Mouse (Mus musculus) E14TG2a.4 (cell line): Measurements from ENCODE around the gene Kcnk12.

Experiments
- H3K27me3 ChIP-seq: 2 replicates; pipeline ENCODE4 v1.6.1; 2014; ENCODE audit warnings: low read length, control low read depth; ENCODE audit not compliant: insufficient read depth
- H3K36me3 ChIP-seq: 2 replicates; pipeline ENCODE4 v1.6.1; 2014; ENCODE audit warnings: low read length, control low read depth; ENCODE audit not compliant: insufficient read depth
- H3K4me1 ChIP-seq: replicated peaks from 2 replicates; pipeline ENCODE4 v1.6.1; 2014; ENCODE audit warnings: low read depth, low read length, control low read depth
- H3K4me3 ChIP-seq: replicated peaks from 2 replicates; pipeline ENCODE4 v1.5.1; 2014; ENCODE audit warnings: mild to moderate bottlenecking, low read length
- H3K9me3 ChIP-seq: 2 replicates; pipeline ENCODE4 v1.6.1; 2014; ENCODE audit warnings: low read length, control low read depth
- CTCF ChIP-seq: conservative IDR thresholded peaks from 2 replicates; pipeline ENCODE4 v1.5.1; 2014; ENCODE audit warnings: low read length
- NANOG ChIP-seq: IDR thresholded peaks from 2 replicates; pipeline ENCODE4 v1.6.1; 2014; ENCODE audit warnings: borderline replicate concordance, low read length, mixed read lengths
- POU5F1 ChIP-seq: IDR thresholded peaks from 2 replicates; pipeline ENCODE4 v1.6.1; 2014; ENCODE audit warnings: low read length, borderline replicate concordance

The Kcnk12 gene

DNA sequence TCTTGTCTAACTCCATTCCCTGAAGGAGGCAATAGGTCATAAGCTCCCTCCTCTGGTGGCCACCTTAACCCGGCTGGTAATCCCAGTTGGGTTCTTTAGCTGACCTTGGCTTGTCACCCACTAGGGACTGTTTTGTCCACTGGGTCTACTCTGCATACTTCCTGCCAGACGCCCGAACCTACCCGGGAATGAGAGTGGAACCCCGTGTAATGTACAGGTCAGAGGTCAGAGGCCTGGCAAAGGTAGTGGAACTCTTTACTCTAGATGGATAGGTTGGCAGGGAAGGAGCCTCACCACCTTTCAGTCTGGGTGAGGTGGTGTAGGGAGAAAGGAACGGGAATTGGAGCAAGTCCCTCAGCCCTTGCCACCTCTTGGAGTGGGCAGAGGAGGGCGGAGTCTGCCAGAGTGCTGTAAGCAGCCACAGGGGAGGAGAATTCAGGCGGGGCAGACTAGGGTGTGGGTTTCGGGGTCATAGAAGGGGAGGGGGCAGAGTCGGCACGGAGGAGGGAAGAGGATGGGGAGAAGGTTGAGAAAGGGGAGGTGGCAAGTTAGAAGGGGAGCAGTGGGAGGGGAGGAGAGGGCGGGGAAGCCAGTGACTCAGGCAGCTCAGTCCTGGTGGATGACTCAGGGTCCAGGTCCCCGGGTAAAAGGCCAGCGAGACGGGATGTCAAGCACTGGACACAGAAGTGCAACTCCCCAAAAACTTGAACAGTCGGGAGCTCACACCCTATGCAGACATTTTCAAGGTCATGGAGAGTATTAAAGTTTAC, 98.6 kb downstream of the Kcnk12 start:
- Histone ChIP-seq H3K4me1 (peaks cover 84% of the 10 kb centered on the region), H3K27me3 (no peaks in the 10 kb centered on the region), H3K4me3 (peak overlapping the region; percentile 39), H3K9me3 (no peaks in the 10 kb centered on the region), H3K36me3 (peaks cover 98% of the 10 kb centered on the region)
- TF ChIP-seq POU5F1 (no peak), CTCF (no peak), NANOG (no peak)

DNA sequence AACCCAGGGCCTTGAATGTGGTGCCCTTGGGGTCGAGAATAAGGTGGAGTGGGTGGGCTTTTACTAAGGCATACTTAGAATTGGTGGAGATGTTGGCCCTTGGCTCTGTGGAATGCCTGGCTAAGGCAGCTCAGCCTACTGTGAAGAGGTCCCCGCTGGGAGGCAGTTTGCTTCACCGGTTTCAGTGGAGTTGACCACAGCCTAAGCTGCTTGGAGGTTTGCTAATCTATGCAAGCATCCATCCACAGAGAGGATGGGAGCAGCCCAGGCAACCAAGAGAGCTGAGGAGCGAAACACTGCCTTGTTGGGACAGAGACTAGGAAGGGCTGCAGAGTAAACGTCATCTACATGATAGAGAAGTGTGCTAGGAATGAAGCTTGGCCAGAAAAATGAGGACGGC, 101.0 kb downstream of the Kcnk12 start:
- H3K36me3 ChIP-seq = peaks cover 96% of the 10 kb centered on the region
- TF ChIP-seq CTCF (no peak), NANOG (no peak), POU5F1 (no peak)
- peaks cover 68% of the 10 kb centered on the region for H3K4me1 ChIP-seq
- no peaks in the 10 kb centered on the region for H3K27me3 ChIP-seq
- no peaks in the 10 kb centered on the region for H3K9me3 ChIP-seq
- H3K4me3 ChIP-seq = peak overlapping the region; percentile 26

DNA sequence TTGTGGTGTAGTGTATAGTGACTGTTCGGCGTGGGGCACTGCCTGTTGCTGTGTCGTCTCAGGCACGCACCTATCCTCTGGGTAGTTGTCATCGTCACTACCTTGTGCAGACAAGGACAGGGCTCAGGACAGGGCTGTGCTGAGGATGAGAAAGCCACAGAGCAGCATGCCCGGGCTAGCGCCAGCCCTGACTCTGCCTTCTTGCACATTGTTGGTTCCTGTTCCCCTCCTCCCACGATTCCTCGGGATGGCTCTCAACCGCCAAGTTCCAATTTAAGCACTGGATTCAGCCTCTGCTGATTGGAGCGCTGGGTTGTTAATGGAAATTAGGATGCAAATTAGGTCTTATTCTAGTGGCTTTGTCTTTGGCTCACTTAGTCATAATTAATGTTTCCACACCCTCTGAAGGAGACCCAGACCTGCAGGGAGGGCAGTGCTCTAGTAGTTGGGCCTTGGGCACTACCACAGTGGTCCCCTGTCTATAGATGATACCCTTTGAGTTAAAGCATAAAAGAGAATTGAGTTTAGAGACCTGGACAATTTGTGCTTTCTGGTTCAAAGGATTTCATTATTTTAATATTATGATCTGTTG, 101.8 kb downstream of the Kcnk12 start:
- Histone ChIP-seq H3K36me3 (peaks cover 96% of the 10 kb centered on the region), H3K4me1 (peaks cover 67% of the 10 kb centered on the region), H3K27me3 (no peaks in the 10 kb centered on the region), H3K4me3 (no peak overlapping the region; the same call in 1 of the 2 replicates), H3K9me3 (no peaks in the 10 kb centered on the region)
- TF ChIP-seq POU5F1 (no peak), NANOG (no peak), CTCF (no peak)
